Mouse (Mus musculus): ENCODE measurements around the gene Sox9. TPM values are rescaled to one million over a fixed set of nuclear protein-coding genes. Genes with fewer than 3 reads are reported as not detected.

The Sox9 gene
- polyA plus RNA-seq, 1 experiment from 2014 or later, result 25.6 TPM

GRCm38 (mm10) chr11:112781035-112781911 is 751 bp upstream of the Sox9 start:
- peak overlapping the region; percentile 89 for H3K4me2 ChIP-seq
- peak overlapping the region; percentile 74 for H3K27ac ChIP-seq (replicated peaks)
- H3K9me3 ChIP-seq, result no peaks in the 10 kb centered on the region
- no peaks in the 10 kb centered on the region for H3K36me3 ChIP-seq
- WGBS, result under 1% methylated on average over 49 of the region's 49 CpGs
- H3K27me3 ChIP-seq (replicated peaks), result peaks cover 80% of the 10 kb centered on the region
- H3K4me1 ChIP-seq, result peaks cover 48% of the 10 kb centered on the region
- H3K4me3 ChIP-seq, result peak overlapping the region; percentile 70
- peak overlapping the region; percentile 87 for H3K9ac ChIP-seq
- ATAC-seq (ENCODE audit: extremely low read depth, insufficient number of reproducible peaks, low FRiP score, low TSS enrichment), result no peak

GRCm38 (mm10) chr11:112782357-112783121 is 515 bp downstream of the Sox9 start:
- H3K4me3 ChIP-seq, result peak overlapping the region; percentile 70
- H3K36me3 ChIP-seq, result no peaks in the 10 kb centered on the region
- WGBS, result under 1% methylated on average over 73 of the region's 75 CpGs
- peak overlapping the region; percentile 87 for H3K9ac ChIP-seq
- peak overlapping the region; percentile 87 for H3K27ac ChIP-seq (replicated peaks)
- peaks cover 75% of the 10 kb centered on the region for H3K27me3 ChIP-seq (replicated peaks)
- peak overlapping the region; percentile 89 for H3K4me2 ChIP-seq
- ATAC-seq (ENCODE audit: extremely low read depth, insufficient number of reproducible peaks, low FRiP score, low TSS enrichment), result no peak
- H3K4me1 ChIP-seq, result peaks cover 48% of the 10 kb centered on the region
- H3K9me3 ChIP-seq, result no peaks in the 10 kb centered on the region

- Histone ChIP-seq H3K4me2 (peak overlapping the region; percentile 89), H3K9ac (peak overlapping the region; percentile 87), H3K27me3 (replicated peaks) (peaks cover 74% of the 10 kb centered on the region), H3K36me3 (no peaks in the 10 kb centered on the region), H3K27ac (replicated peaks) (peak overlapping the region; percentile 87), H3K9me3 (no peaks in the 10 kb centered on the region), H3K4me1 (peaks cover 47% of the 10 kb centered on the region), H3K4me3 (peak overlapping the region; percentile 70)
- under 1% methylated on average over 37 of the region's 42 CpGs for WGBS
- ATAC-seq (ENCODE audit: extremely low read depth, insufficient number of reproducible peaks, low FRiP score, low TSS enrichment), result no peak
These were observed 1.6 kb downstream of the Sox9 start for GRCm38 (mm10) chr11:112783401-112784346.

GRCm38 (mm10) chr11:112784347-112784902 is 2.4 kb downstream of the Sox9 start:
- Histone ChIP-seq H3K27ac (replicated peaks) (peak overlapping the region; percentile 87; the same call in 1 of the 2 replicates), H3K36me3 (no peaks in the 10 kb centered on the region), H3K9ac (peak overlapping the region; percentile 87), H3K9me3 (no peaks in the 10 kb centered on the region), H3K4me3 (peak overlapping the region; percentile 70), H3K4me2 (peak overlapping the region; percentile 89), H3K4me1 (peaks cover 46% of the 10 kb centered on the region), H3K27me3 (replicated peaks) (peaks cover 70% of the 10 kb centered on the region)
- 4% methylated on average over 30 of the region's 30 CpGs for WGBS
- no peak for ATAC-seq (ENCODE audit: extremely low read depth, insufficient number of reproducible peaks, low FRiP score, low TSS enrichment)

- Histone ChIP-seq H3K9ac (peak overlapping the region; percentile 87), H3K4me2 (peak overlapping the region; percentile 89), H3K27me3 (replicated peaks) (peaks cover 67% of the 10 kb centered on the region), H3K9me3 (no peaks in the 10 kb centered on the region), H3K27ac (replicated peaks) (0 out of 2 replicates have a peak overlapping the region, but pooled peaks have one; percentile 39), H3K36me3 (no peaks in the 10 kb centered on the region), H3K4me1 (peaks cover 42% of the 10 kb centered on the region), H3K4me3 (peak overlapping the region; percentile 70)
- under 1% methylated on average over 33 of the region's 34 CpGs for WGBS
- ATAC-seq (ENCODE audit: extremely low read depth, insufficient number of reproducible peaks, low FRiP score, low TSS enrichment), result no peak
These were observed 2.9 kb downstream of the Sox9 start for GRCm38 (mm10) chr11:112784903-112785381.

- Histone ChIP-seq H3K27ac (replicated peaks) (no peak overlapping the region), H3K9me3 (no peaks in the 10 kb centered on the region), H3K9ac (peak overlapping the region; percentile 20; the same call in 1 of the 2 replicates), H3K4me1 (peaks cover 38% of the 10 kb centered on the region), H3K36me3 (no peaks in the 10 kb centered on the region), H3K4me2 (peak overlapping the region; percentile 89), H3K4me3 (peak overlapping the region; percentile 70), H3K27me3 (replicated peaks) (peaks cover 62% of the 10 kb centered on the region)
- 17% methylated on average over 8 of the region's 8 CpGs for WGBS
- ATAC-seq (ENCODE audit: extremely low read depth, insufficient number of reproducible peaks, low FRiP score, low TSS enrichment), result no peak
These were observed 3.6 kb downstream of the Sox9 start for GRCm38 (mm10) chr11:112785581-112785980.

- peak overlapping the region; percentile 23 for H3K4me3 ChIP-seq
- no peaks in the 10 kb centered on the region for H3K9me3 ChIP-seq
- H3K4me2 ChIP-seq, result peak overlapping the region; percentile 51
- WGBS, result 48% methylated on average over 4 of the region's 4 CpGs
- H3K27me3 ChIP-seq (replicated peaks), result peaks cover 56% of the 10 kb centered on the region
- peaks cover 30% of the 10 kb centered on the region for H3K4me1 ChIP-seq
- H3K36me3 ChIP-seq, result no peaks in the 10 kb centered on the region
- H3K9ac ChIP-seq, result 0 out of 2 replicates have a peak overlapping the region, but pooled peaks have one; percentile 33
- no peak overlapping the region for H3K27ac ChIP-seq (replicated peaks)
- ATAC-seq (ENCODE audit: extremely low read depth, insufficient number of reproducible peaks, low FRiP score, low TSS enrichment), result no peak
These were observed 4.4 kb downstream of the Sox9 start for GRCm38 (mm10) chr11:112786427-112786826.

- Histone ChIP-seq H3K4me1 (peaks cover 23% of the 10 kb centered on the region), H3K9ac (no peak overlapping the region), H3K27me3 (replicated peaks) (peaks cover 47% of the 10 kb centered on the region), H3K36me3 (no peaks in the 10 kb centered on the region), H3K27ac (replicated peaks) (no peak overlapping the region), H3K4me2 (peak overlapping the region; percentile 15; the same call in 1 of the 2 replicates), H3K4me3 (no peak overlapping the region), H3K9me3 (no peaks in the 10 kb centered on the region)
- ATAC-seq (ENCODE audit: extremely low read depth, insufficient number of reproducible peaks, low FRiP score, low TSS enrichment), result no peak
- 7% methylated on average over 13 of the region's 13 CpGs for WGBS
These were observed 6.3 kb downstream of the Sox9 start for GRCm38 (mm10) chr11:112788296-112788695.

GRCm38 (mm10) chr11:112796379-112796778 is 14.4 kb downstream of the Sox9 start:
- ATAC-seq (ENCODE audit: extremely low read depth, insufficient number of reproducible peaks, low FRiP score, low TSS enrichment), result no peak
- Histone ChIP-seq H3K4me3 (no peak overlapping the region), H3K9ac (no peak overlapping the region), H3K9me3 (no peaks in the 10 kb centered on the region), H3K36me3 (no peaks in the 10 kb centered on the region), H3K27ac (replicated peaks) (no peak overlapping the region), H3K4me1 (no peaks in the 10 kb centered on the region), H3K4me2 (no peak overlapping the region), H3K27me3 (replicated peaks) (peaks cover 20% of the 10 kb centered on the region)
- WGBS, result 64% methylated on average over 5 of the region's 5 CpGs

GRCm38 (mm10) chr11:112798831-112799382 is 16.9 kb downstream of the Sox9 start:
- no peak overlapping the region for H3K4me2 ChIP-seq
- 53% methylated on average over 13 of the region's 13 CpGs for WGBS
- ATAC-seq (ENCODE audit: extremely low read depth, insufficient number of reproducible peaks, low FRiP score, low TSS enrichment), result no peak

More at GRCm38 (mm10) chr11:112798831-112799382, 16.9 kb downstream of the Sox9 start:
- Histone ChIP-seq H3K27me3 (replicated peaks) (peaks cover 29% of the 10 kb centered on the region), H3K4me1 (no peaks in the 10 kb centered on the region), H3K9ac (no peak overlapping the region), H3K27ac (replicated peaks) (no peak overlapping the region), H3K9me3 (no peaks in the 10 kb centered on the region), H3K36me3 (no peaks in the 10 kb centered on the region), H3K4me3 (no peak overlapping the region)

Measured in heart, embryonic 13.5 days (tissue).